Mouse (Mus musculus) forebrain, embryonic 11.5 days (tissue): ENCODE measurements around the gene Wtap. TPM values are rescaled to one million over a fixed set of nuclear protein-coding genes. Genes with fewer than 3 reads are reported as not detected.
"Not testable (repeated sequence)": the region's sequence is repeated elsewhere in the genome, so short reads cannot be mapped to it uniquely, and the experiment has no call there.

Source experiments
- ATAC-seq: fragments of 200-750 bp; cut with Nextera tagmentation; replicated peaks from 2 replicates; pipeline ENCODE4 v1.8.0; 2017; ENCODE audit warnings: moderate TSS enrichment; ENCODE audit not compliant: low FRiP score
- DNase-seq: peaks from one replicate; pipeline ENCODE4 v3.0.0-alpha.2; 2017; ENCODE audit warnings: low spot score
- H3K27ac ChIP-seq: fragments of 300-500 bp; sonication (generic); 2 replicates; pipeline ENCODE4 v1.5.1; 2014; ENCODE audit warnings: low read depth, low read length
- H3K27me3 ChIP-seq: fragments of 300-500 bp; sonication (generic); 2 replicates; pipeline ENCODE4 v1.6.1; 2014; ENCODE audit warnings: mild to moderate bottlenecking, low read length, mixed read lengths; ENCODE audit not compliant: control insufficient read depth, insufficient read depth
- H3K36me3 ChIP-seq: fragments of 300-500 bp; sonication (generic); 2 replicates; pipeline ENCODE4 v1.6.1; 2014; ENCODE audit warnings: mild to moderate bottlenecking, low read length, moderate library complexity, mixed read lengths; ENCODE audit not compliant: control insufficient read depth, insufficient read depth
- H3K4me1 ChIP-seq: fragments of 300-500 bp; sonication (generic); replicated peaks from 2 replicates; pipeline ENCODE4 v1.6.1; 2014; ENCODE audit warnings: low read length, mixed read lengths; ENCODE audit not compliant: control insufficient read depth, insufficient read depth
- H3K4me2 ChIP-seq: fragments of 300-500 bp; sonication (generic); 2 replicates; pipeline ENCODE4 v1.6.1; 2014; ENCODE audit warnings: low read depth, mild to moderate bottlenecking, low read length, moderate library complexity, mixed read lengths; ENCODE audit not compliant: severe bottlenecking
- H3K4me3 ChIP-seq: fragments of 300-500 bp; sonication (generic); 2 replicates; pipeline ENCODE4 v1.5.1; 2014; ENCODE audit warnings: low read depth, low read length
- H3K9ac ChIP-seq: fragments of 300-500 bp; sonication (generic); 2 replicates; pipeline ENCODE4 v1.6.1; 2014; ENCODE audit warnings: low read length
- H3K9me3 ChIP-seq: fragments of 300-500 bp; sonication (generic); 2 replicates; pipeline ENCODE4 v1.6.1; 2016; ENCODE audit warnings: low read length, mixed read lengths; ENCODE audit not compliant: control insufficient read depth
- WGBS: fragments of 180-500 bp; shearing (Covaris S2); extraction: QIAGEN DNeasy Blood & Tissue Kit; methylation state at CpG from one replicate; pipeline ENCODE4 v1.1.7; 2014; 5-methylcytosine and 5-hydroxymethylcytosine counted together
- polyA plus RNA-seq: library from polyadenylated mRNA; unstranded; fragments of >200 nt; fragmentation: Nextera tagmentation; extraction: Ambion mirVana; gene quantifications from 2 replicates; pipeline ENCODE4 v1.2.1, GENCODE M21; 2014

Gene Wtap
- polyA plus RNA-seq, 1 experiment from 2014 or later, result 141 TPM

- not testable (repeated sequence) for ATAC-seq, H3K4me1 ChIP-seq, H3K36me3 ChIP-seq, H3K27ac ChIP-seq, H3K27me3 ChIP-seq, H3K9ac ChIP-seq, H3K4me3 ChIP-seq, DNase-seq, H3K9me3 ChIP-seq, H3K4me2 ChIP-seq
- WGBS, result 78% methylated on average over 2 of the region's 2 CpGs
These were observed 10.5 kb upstream of the Wtap start for GRCm38 (mm10) chr17:13004436-13004835.

GRCm38 (mm10) chr17:13002243-13002642 is 8.3 kb upstream of the Wtap start:
- H3K36me3 ChIP-seq, H3K4me3 ChIP-seq, H3K9ac ChIP-seq, H3K27me3 ChIP-seq, H3K9me3 ChIP-seq, H3K4me1 ChIP-seq, H3K4me2 ChIP-seq, DNase-seq, ATAC-seq, H3K27ac ChIP-seq: not testable (repeated sequence)
- 91% methylated on average over 5 of the region's 5 CpGs for WGBS

- no peak overlapping the region for H3K4me2 ChIP-seq
- no peaks in the 10 kb centered on the region for H3K9me3 ChIP-seq
- no peaks in the 10 kb centered on the region for H3K36me3 ChIP-seq
- WGBS, result 72% methylated on average over 6 of the region's 6 CpGs
- no peaks in the 10 kb centered on the region for H3K4me1 ChIP-seq
- no peak overlapping the region for H3K9ac ChIP-seq
- no peak overlapping the region for H3K4me3 ChIP-seq
- H3K27ac ChIP-seq, result no peak overlapping the region
- H3K27me3 ChIP-seq, result no peaks in the 10 kb centered on the region
- no peak for DNase-seq
- no peak for ATAC-seq
These were observed 5.1 kb upstream of the Wtap start for GRCm38 (mm10) chr17:12999069-12999468.

GRCm38 (mm10) chr17:12997890-12998289 is 3.9 kb upstream of the Wtap start:
- H3K9me3 ChIP-seq, result no peaks in the 10 kb centered on the region
- no peak overlapping the region for H3K9ac ChIP-seq
- H3K4me2 ChIP-seq, result no peak overlapping the region
- DNase-seq (no peak), ATAC-seq (no peak)
- no peaks in the 10 kb centered on the region for H3K27me3 ChIP-seq
- 89% methylated on average over 5 of the region's 5 CpGs for WGBS
- H3K4me1 ChIP-seq, result no peaks in the 10 kb centered on the region
- no peak overlapping the region for H3K4me3 ChIP-seq
- H3K36me3 ChIP-seq, result no peaks in the 10 kb centered on the region
- no peak overlapping the region for H3K27ac ChIP-seq

GRCm38 (mm10) chr17:12996345-12996744 is 2.4 kb upstream of the Wtap start:
- no peak overlapping the region for H3K4me2 ChIP-seq
- H3K27me3 ChIP-seq, result no peaks in the 10 kb centered on the region
- H3K27ac ChIP-seq, result no peak overlapping the region
- DNase-seq (peak; percentile 56), ATAC-seq (no peak)
- 21% methylated on average over 3 of the region's 3 CpGs for WGBS
- no peak overlapping the region for H3K4me3 ChIP-seq
- H3K4me1 ChIP-seq, result no peaks in the 10 kb centered on the region
- H3K9ac ChIP-seq, result no peak overlapping the region
- no peaks in the 10 kb centered on the region for H3K36me3 ChIP-seq
- no peaks in the 10 kb centered on the region for H3K9me3 ChIP-seq

- peak; percentile 90 for ATAC-seq
- H3K9me3 ChIP-seq, result no peaks in the 10 kb centered on the region
- no peaks in the 10 kb centered on the region for H3K4me1 ChIP-seq
- H3K9ac ChIP-seq, result peak overlapping the region; percentile 100
- H3K4me2 ChIP-seq, result peak overlapping the region; percentile 60
- H3K27ac ChIP-seq, result peak overlapping the region; percentile 99
- peak overlapping the region; percentile 97 for H3K4me3 ChIP-seq
- no peaks in the 10 kb centered on the region for H3K27me3 ChIP-seq
- peak; percentile 96 for DNase-seq
- H3K36me3 ChIP-seq, result no peaks in the 10 kb centered on the region; the same call in 1 of the 2 replicates
- under 1% methylated on average over 51 of the region's 51 CpGs for WGBS
These were observed 1.4 kb downstream of the Wtap start for GRCm38 (mm10) chr17:12992470-12992991.

GRCm38 (mm10) chr17:12991635-12992358 is 2.2 kb downstream of the Wtap start:
- H3K4me1 ChIP-seq, result no peaks in the 10 kb centered on the region
- peak overlapping the region; percentile 97 for H3K4me3 ChIP-seq
- no peaks in the 10 kb centered on the region for H3K27me3 ChIP-seq
- H3K36me3 ChIP-seq, result no peaks in the 10 kb centered on the region; the same call in 1 of the 2 replicates
- H3K9ac ChIP-seq, result peak overlapping the region; percentile 100
- no peaks in the 10 kb centered on the region for H3K9me3 ChIP-seq
- under 1% methylated on average over 64 of the region's 84 CpGs for WGBS
- peak overlapping the region; percentile 82 for H3K4me2 ChIP-seq
- peak; percentile 93 for ATAC-seq
- DNase-seq, result peak; percentile 94
- H3K27ac ChIP-seq, result peak overlapping the region; percentile 99

GRCm38 (mm10) chr17:12991194-12991634 is 2.8 kb downstream of the Wtap start:
- no peaks in the 10 kb centered on the region for H3K9me3 ChIP-seq
- H3K9ac ChIP-seq, result peak overlapping the region; percentile 100
- H3K4me2 ChIP-seq, result peak overlapping the region; percentile 82
- H3K27me3 ChIP-seq, result no peaks in the 10 kb centered on the region
- H3K27ac ChIP-seq, result peak overlapping the region; percentile 99; the same call in 1 of the 2 replicates
- peak overlapping the region; percentile 97 for H3K4me3 ChIP-seq
- no peak for ATAC-seq
- no peak for DNase-seq
- 5% methylated on average over 12 of the region's 12 CpGs for WGBS
- H3K36me3 ChIP-seq, result no peaks in the 10 kb centered on the region; the same call in 1 of the 2 replicates
- H3K4me1 ChIP-seq, result no peaks in the 10 kb centered on the region
